Comparison of ENCODE assay signal across 8 mouse cellular contexts in the genomic region with DNA sequence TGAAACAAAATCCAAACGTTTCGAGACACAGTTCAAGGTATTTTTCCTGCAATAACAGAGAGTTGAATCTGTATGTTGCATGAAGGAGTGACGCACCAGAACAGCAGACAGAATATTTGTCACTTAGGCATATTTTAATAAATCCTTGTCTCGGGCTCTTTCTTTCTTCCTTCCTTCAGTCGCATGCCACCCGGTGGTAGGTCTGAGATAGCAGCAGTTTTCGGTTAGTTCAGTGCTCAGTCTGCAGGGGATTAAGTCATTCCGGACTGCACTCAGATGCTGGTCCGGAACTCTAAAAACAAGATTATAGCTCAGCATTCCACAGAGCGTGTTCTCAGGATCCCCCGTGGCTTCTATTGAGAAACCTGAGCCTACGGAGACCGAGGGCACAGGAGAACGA. TPM values are rescaled to one million over a fixed set of nuclear protein-coding genes. Genes with fewer than 3 reads are reported as not detected.
DNase-seq lines count a peak whose midpoint lies in the region; ATAC-seq and TF ChIP-seq lines count a peak whose summit lies in the region.

No protein-coding gene starts in this region.

- no peaks in the 10 kb centered on the region for H3K27me3 ChIP-seq in heart, adult 2 months (ENCODE audit: control insufficient read depth, insufficient read depth, low read length)

- no peak overlapping the region for H3K27ac ChIP-seq in heart, adult 2 months

- no peaks in the 10 kb centered on the region for H3K4me1 ChIP-seq in heart, adult 2 months (ENCODE audit: control insufficient read depth, insufficient read depth, low read length)

- H3K36me3 ChIP-seq in heart, adult 2 months (ENCODE audit: control insufficient read depth, insufficient read depth, low read length): no peaks in the 10 kb centered on the region

- 32% methylated on average over 14 of the region's 14 CpGs for WGBS in heart, adult 2 months

- no peak for ATAC-seq in megakaryocyte, adult 5-6 weeks (ENCODE audit: poor library complexity, severe bottlenecking)

- no peaks in the 10 kb centered on the region for H3K79me2 ChIP-seq in heart, adult 2 months (replicated peaks; ENCODE audit: control insufficient read depth, insufficient read depth, low read length)

- no peak overlapping the region for H3K4me3 ChIP-seq in heart, adult 2 months

- intact Hi-C loops in heart, adult 2 months (cut with DNase I): no loop called here
- intact Hi-C loops in heart, postnatal 25 days (cut with DNase I): no loop called here

- no peak overlapping the region for H3K9ac ChIP-seq in heart, adult 2 months (ENCODE audit: low read depth, low read length)

- DNase-seq in heart, adult 2 months: no peak
- no peak for DNase-seq in heart, postnatal 25 days (ENCODE audit: low spot score)
- DNase-seq in right cerebral cortex, adult 18-20 months: peak; percentile 11
- DNase-seq in right cerebral cortex, postnatal 36 days (ENCODE audit: low spot score in 2 of 2): no peak
- DNase-seq in embryo, embryonic 10.5 days (ENCODE audit: low spot score): peak; percentile 63
- peak; percentile 43 for DNase-seq in mesoderm, embryonic 11.5 days (ENCODE audit: low read depth, low spot score)
- no peak for DNase-seq in frontal cortex, postnatal 14 days (ENCODE audit: low spot score in 2 of 2)

- peak; percentile 61 for TF ChIP-seq CTCF in heart, adult 2 months (IDR thresholded peaks at IDR 0.05)

- no peak for TF ChIP-seq POLR2A in heart, adult 2 months (IDR thresholded peaks at IDR 0.05; ENCODE audit: insufficient read depth, low read depth, low read length)

- no peak for TF ChIP-seq EP300 in heart, adult 2 months (IDR thresholded peaks at IDR 0.05; ENCODE audit: insufficient read depth, low read depth, low read length)

RNA-seq across cellular contexts. Expression of gene Clec10a, which starts 23.4 kb away (rescaled TPM):
- total RNA-seq in heart, adult 2 months (2021): 1 to 10 TPM; 1.7 to 3.2 TPM
- 2.8 and 3.8 TPM in 2 replicates for polyA plus RNA-seq in heart, adult 2 months (2012; rRNA removed)
- total RNA-seq in heart, postnatal 25 days (2021): 1 to 10 TPM; 2.0 to 2.3 TPM
- total RNA-seq in megakaryocyte, adult 5-6 weeks (2015): 34.6 and 35.3 TPM in 2 replicates
- total RNA-seq in megakaryocyte, adult 5-6 weeks (2017): 35.5 and 36.5 TPM in 2 replicates

RNA-seq across cellular contexts. Expression of gene Slc16a11, which starts 33.2 kb away (rescaled TPM):
- total RNA-seq in heart, adult 2 months (2021): under 1 TPM; 0.34 to 0.52 TPM
- polyA plus RNA-seq in heart, adult 2 months (2012; rRNA removed): 1.1 and 9.6 TPM in 2 replicates
- total RNA-seq in heart, postnatal 25 days (2021): under 1 TPM in 1 of 2 experiments, not detected in 1; 0.45 TPM
- not detected in 2 replicates for total RNA-seq in megakaryocyte, adult 5-6 weeks (2015)
- not detected in 2 replicates for total RNA-seq in megakaryocyte, adult 5-6 weeks (2017)

RNA-seq across cellular contexts. Expression of gene Slc16a13, which starts 41.5 kb away (rescaled TPM):
- 1 to 10 TPM; 2.2 to 2.8 TPM for total RNA-seq in heart, adult 2 months (2021)
- 4.0 and 7.4 TPM in 2 replicates for polyA plus RNA-seq in heart, adult 2 months (2012; rRNA removed)
- total RNA-seq in heart, postnatal 25 days (2021): 1 to 10 TPM; 4.2 to 4.8 TPM
- total RNA-seq in megakaryocyte, adult 5-6 weeks (2015): 1.9 and 2.5 TPM in 2 replicates
- 2.3 and 7.7 TPM in 2 replicates for total RNA-seq in megakaryocyte, adult 5-6 weeks (2017)

RNA-seq across cellular contexts. Expression of gene Mgl2, which starts 49.3 kb away (rescaled TPM):
- total RNA-seq in heart, adult 2 months (2021): 1 to 10 TPM; 5.6 to 6.7 TPM
- 7.4 and 9.7 TPM in 2 replicates for polyA plus RNA-seq in heart, adult 2 months (2012; rRNA removed)
- 1 to 10 TPM; 4.3 to 4.4 TPM for total RNA-seq in heart, postnatal 25 days (2021)
- total RNA-seq in megakaryocyte, adult 5-6 weeks (2015): 3.3 and 4.5 TPM in 2 replicates
- total RNA-seq in megakaryocyte, adult 5-6 weeks (2017): 3.3 and 4.5 TPM in 2 replicates

RNA-seq across cellular contexts. Expression of gene Bcl6b, which starts 50.2 kb away (rescaled TPM):
- 10 to 100 TPM in 1 of 2 experiments, 1 to 10 TPM in 1; 9.1 to 13.7 TPM for total RNA-seq in heart, adult 2 months (2021)
- 18.9 and 21.0 TPM in 2 replicates for polyA plus RNA-seq in heart, adult 2 months (2012; rRNA removed)
- 10 to 100 TPM; 20.0 to 22.3 TPM for total RNA-seq in heart, postnatal 25 days (2021)
- 0.04 and 0.27 TPM in 2 replicates for total RNA-seq in megakaryocyte, adult 5-6 weeks (2015)
- not detected in 2 replicates for total RNA-seq in megakaryocyte, adult 5-6 weeks (2017)

Comparison
In these comparisons a context has a peak if more than half of its experiments do, and no peak if none do; other contexts are left out.
1. DNase-seq: peak in right cerebral cortex, adult 18-20 months (single experiment), embryo, embryonic 10.5 days (single experiment) and mesoderm, embryonic 11.5 days (single experiment); none in heart, adult 2 months (0 of 2), heart, postnatal 25 days (single experiment), right cerebral cortex, postnatal 36 days (0 of 2) and frontal cortex, postnatal 14 days (0 of 2).
2. RNA of gene Clec10a, which starts 23.4 kb away (total RNA-seq): 34.6 to 36.5 TPM in megakaryocyte, adult 5-6 weeks; 1.7 to 3.2 TPM in heart, adult 2 months and 2.0 to 2.3 TPM in heart, postnatal 25 days; every median in the first group is over 4 times any median in the second.